Mouse (Mus musculus) cerebellum, adult 9-11 months (tissue): ENCODE results near the gene Olfr397.

ENCODE experiments used
- DNase-seq: peaks from one replicate; pipeline ENCODE4 v3.0.0; 2022

Olfr397 gene

GRCm38 (mm10) chr11:73960517-73960916, at the start of gene Olfr397:
Gene Olfr397 (plus strand): TSS chr11:73960817.
- no peak for DNase-seq

- no peak for DNase-seq
Measured at GRCm38 (mm10) chr11:73936377-73936776, 24.2 kb upstream of the Olfr397 start, which contains the start of gene Olfr23. Gene Olfr23 (plus strand): TSS chr11:73936677.

GRCm38 (mm10) chr11:73990307-73990706, 29.7 kb downstream of the Olfr397 start, which contains the start of gene Olfr398:
Gene Olfr398 (minus strand): TSS chr11:73990407.
- DNase-seq, result no peak

- DNase-seq, result no peak
Measured at GRCm38 (mm10) chr11:73993115-73993514, 32.5 kb downstream of the Olfr397 start.
